Mouse (Mus musculus) cerebellum, postnatal 4 days (tissue): ENCODE results near the gene 1810062G17Rik.

Source experiments
- DNase-seq, 2 experiments: peaks; one replicate each; pipeline ENCODE4 v3.0.0; 2022; ENCODE audit warnings: low spot score in 2 of 2, mixed read lengths in 1 of 2

The 1810062G17Rik gene

DNA sequence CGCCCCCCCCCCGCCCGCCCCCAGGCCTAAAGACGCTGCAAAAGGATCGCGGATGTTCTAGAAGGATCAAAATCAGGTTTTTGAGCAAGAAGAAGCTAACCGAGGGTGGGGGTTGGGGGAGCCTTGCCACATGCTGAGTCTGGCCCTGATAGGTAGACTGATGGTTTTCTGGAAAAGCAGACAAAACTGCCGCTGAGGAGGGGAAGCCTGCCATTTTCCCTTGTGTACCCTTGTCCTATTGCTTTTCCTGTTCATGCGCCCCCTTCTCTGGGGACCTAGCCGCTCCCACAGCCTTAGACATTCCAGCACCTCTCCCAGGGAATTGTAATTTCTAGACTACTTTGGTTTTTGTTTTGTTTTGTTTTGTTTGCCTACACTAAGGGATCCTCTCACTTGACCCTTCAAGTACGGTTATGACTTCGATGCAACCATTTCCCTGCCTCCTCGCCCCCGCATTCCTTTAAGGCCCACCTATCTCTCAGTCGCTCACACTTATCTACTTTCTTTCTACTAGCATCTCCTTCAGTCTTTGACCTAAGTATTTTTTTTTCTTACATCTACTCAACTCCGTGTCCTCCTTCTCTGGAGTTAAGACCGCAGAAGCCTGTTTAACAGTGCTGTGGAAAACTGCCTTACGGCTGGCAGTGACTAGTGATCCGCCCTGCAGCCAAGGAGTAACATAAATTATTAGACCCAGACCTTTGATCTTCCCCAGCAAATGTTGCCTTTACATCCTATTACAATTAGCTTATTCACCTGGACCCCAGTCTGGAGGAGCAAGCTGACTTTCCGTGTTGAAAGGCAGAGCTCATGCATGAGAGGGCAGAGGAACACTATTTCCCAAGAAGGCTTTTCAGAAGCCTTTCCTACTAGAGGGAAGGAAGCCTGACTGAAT is 771 bp downstream of the 1810062G17Rik start:
- DNase-seq: no peak

DNA sequence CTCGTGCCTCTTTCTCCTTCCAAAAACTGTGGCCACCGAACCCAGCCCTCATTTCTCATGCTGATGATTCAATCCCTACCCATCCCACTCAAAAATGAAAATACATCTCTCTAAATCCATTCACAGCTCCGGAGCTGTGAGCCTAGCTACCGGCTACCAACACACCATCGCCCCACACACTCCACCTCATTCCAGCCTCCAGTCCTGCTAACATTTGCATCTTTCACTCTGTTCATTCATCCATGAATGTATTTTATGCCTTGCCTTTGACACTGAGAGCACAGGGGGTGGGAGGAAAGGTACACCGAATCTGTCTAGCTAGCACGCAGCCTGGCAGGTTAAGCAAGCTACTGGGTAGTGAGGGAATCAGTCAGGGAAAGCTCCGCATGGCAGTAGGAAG is 3.0 kb downstream of the 1810062G17Rik start:
- no peak for DNase-seq

DNA sequence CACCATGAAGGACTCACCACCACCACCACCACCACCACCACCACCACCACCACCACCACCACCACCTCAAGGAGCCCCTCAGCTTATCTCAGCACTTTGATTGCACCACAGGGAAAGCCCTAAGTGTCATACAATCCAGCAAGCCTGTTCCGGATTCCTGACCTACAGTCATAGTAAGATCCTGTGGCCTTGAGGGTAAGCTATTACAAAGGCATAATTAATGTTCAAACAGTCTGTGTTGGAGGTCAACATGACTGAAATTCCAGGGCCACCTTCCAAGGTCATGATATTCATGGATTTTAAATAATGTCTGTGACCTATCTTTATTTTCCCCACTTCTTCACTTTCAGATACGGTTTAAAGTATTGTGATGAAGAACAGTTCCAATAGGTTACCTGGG is 4.7 kb downstream of the 1810062G17Rik start:
- DNase-seq: no peak

DNA sequence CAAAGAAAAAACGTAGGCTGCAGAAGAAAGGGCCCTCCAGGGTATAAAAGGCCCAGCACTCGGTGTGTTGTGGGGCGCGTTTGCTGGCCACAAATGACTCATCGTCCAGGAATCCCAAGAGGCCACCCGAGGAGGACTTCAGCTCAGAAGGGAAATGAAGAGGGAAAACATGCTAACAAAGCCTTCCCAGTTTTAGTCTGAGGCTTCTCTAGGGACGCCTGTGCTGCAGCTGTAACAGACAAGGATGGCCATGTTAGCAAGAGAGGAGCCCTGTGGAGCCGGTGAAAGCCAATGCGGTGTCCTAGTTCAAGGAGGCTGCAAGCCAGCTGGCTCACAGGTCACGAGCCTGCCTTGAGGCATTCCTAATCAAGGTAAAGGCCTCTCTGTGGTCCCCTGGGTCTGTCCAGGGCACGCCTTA is 6.0 kb downstream of the 1810062G17Rik start:
- DNase-seq: peak in 1 of 2 experiments; percentile 8

DNA sequence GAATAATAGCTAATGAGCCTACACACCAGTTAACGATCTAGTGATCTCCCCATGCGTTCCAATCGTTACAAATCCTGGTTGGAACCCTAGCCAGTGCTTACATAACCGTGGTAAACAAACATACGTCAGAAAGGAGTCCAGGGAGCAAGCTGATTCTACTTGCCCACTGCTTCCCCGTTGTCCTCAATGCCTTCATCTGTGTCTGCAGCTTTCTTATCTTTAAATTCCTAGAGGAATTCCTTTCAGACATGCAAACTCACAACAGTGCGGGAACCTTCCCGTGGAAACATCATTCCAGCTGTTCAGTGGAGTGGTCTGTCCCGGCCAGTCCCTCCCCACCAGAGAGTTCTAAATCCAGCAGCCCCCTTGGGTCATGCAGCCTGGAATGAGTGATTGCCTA is 7.2 kb downstream of the 1810062G17Rik start:
- no peak for DNase-seq

DNA sequence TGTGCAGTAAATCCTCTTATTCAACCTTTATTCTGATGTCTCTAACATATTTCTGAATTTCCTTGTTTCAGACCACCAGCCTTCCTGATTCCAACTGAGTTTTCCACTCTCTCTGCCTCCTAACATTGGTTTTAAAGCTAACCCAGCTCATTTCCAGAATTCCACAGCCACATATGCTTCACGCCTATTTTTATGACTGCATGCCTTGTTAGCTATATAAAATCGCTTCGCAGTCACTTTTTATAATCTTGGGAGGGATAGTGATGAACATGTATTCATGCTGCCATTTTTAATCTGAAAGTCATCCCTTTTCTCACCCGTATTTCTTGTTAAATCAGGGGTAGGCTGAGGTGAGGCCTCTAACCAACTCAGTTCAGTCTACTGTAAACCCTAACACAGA is 8.6 kb downstream of the 1810062G17Rik start:
- no peak for DNase-seq

DNA sequence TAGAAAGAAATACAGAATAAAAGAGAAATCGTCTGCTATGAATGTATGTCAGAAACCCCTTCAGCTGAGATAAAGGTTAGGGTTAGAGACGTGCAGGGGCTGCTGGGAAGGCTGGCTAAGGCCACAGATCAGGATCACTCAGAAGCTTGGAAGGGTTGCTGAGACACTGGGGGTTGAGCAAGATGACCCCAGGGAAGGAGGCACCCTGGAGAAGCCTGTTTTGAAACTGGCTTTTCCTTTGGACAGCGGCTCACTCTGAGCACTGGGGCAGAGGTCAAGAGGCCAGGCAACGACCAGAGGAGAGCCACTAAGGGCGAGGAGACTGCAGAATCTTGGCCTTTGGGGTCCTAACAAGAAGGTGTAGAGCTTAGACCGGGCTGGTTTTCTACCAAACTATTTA is 10.4 kb downstream of the 1810062G17Rik start:
- no peak for DNase-seq

DNA sequence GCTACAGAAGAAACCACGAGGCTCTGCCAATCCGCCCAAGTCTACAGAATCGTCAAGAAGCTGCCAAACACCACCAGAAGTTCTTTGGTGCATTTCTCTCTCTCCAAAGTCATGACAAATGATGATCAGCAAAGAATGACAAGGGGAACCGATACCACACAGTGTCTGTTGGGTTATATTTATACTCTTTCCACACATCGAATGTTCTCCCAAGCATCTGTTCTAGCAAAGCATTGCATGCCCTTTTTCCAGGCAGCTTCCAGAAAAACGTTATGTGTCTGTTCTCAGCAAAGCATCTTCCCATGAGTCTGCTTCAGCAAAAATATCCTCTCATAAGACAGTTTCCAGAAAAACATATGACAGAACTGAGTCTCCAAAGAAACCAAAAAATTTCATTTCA is 11.1 kb downstream of the 1810062G17Rik start:
- DNase-seq: no peak

DNA sequence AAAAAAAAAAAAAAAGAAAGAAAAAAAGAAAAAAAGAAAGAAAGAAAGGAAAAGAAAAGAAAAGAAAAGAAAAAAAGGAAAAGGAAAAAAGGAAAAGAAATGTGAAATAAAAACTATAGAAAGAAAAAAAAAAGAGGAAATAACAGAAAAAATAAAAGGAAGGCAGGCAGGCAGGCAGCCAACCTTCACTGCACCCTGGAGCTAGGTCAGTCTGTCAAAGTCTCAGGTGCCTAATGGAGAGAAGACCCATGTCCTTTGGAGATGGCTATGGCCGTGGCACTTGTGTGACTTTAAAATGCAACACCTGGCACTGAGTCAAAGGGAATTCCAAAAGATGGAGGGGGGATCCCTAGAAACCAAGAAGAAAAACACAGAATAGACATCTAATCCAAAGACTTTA is 12.6 kb downstream of the 1810062G17Rik start:
- DNase-seq: no peak

DNA sequence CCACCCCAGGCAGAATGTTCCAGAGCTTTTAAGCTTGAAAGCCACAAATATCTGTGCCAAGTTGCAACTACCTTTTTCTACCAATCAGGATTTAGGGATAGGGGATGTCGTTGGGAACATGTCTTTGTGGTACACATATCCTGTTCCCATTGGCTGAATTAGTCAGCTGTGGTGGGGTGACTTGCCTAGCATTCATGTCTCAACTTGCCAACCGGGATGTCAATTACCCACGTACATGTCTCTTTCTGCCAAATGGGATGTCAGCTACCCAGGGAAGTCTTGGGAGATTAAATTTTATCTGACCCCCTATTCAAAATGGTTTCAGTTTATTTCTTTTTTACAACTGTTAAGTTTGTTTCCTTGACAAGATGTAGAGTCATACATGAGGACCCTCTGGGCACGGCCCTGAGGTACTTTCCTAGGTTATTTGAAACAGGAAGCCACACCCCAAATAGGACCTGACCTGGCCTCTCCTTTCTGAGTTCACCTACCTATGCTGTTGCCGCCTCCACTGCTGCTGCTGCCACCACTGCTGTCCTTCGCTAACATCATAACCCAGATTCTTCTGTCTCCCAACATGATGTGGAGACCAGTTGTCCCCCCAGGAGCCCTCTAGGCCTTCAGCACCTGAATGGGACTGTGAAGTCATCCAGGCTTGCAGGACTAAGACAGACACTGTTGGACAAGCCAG is 13.3 kb downstream of the 1810062G17Rik start:
- DNase-seq: no peak

DNA sequence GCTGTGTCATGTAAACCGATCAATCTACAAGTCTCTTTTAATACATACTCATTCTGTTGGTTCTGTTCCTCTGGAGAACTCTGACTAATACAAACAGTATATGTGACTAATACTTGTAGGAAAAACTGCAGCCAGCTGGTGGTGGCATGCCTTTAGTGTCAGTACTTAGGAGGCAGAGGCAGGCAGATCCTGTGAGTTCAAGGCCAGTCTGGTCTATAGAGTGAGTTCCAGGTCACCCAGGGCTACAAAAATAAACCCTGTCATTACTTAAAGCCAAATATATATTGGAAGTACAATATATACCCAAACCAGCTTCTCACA is 13.8 kb downstream of the 1810062G17Rik start:
- DNase-seq: no peak

DNA sequence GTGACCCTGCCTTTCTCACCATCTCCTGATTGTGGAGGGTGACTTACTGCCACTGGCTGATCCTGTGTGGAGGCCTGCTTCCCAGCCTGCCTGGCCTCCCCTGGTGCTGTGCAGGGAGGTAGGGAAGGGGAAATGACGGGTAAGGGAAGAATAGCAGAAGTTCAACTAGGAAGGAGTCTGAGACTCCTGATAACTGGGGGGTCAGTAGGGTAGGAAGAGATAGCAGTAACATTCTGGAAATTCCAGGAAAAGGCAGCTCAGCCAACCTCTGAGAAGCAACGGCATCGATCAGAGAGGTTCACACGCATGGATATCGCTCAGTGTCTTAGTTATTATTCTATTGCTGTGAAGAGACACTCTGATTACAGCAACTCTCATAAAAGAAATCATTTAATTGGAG is 15.8 kb downstream of the 1810062G17Rik start:
- no peak for DNase-seq

DNA sequence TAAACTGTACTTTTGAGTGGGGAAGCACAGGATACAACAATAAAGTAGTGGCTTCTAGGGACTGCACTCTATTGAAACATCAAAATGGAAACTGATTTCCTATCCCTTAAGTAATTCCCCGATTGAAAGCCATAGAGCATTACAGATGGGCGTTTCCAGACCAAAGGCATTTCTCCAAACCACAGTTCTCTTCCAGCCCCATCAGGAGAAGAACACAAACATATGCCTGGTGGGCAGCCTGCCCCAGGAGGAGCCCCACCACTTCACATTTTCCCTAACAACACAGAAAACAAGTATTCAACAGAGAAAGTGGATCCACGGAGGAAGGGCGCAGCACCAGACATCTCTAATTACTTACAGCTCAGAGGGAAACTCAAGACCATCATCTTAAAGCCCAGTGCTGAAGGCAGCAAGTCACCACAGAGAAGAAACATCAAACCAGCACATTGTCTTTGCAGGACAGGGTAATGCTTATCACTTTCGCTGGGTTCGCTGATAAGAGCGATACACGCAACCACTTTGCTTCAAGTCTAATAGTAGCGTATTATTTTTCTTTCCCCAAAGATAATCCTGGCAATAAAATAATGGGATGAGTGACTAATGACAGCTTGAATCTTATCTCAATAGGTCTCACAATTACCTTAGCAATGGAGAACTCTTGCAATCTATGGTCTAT is 17.1 kb downstream of the 1810062G17Rik start:
- no peak for DNase-seq

DNA sequence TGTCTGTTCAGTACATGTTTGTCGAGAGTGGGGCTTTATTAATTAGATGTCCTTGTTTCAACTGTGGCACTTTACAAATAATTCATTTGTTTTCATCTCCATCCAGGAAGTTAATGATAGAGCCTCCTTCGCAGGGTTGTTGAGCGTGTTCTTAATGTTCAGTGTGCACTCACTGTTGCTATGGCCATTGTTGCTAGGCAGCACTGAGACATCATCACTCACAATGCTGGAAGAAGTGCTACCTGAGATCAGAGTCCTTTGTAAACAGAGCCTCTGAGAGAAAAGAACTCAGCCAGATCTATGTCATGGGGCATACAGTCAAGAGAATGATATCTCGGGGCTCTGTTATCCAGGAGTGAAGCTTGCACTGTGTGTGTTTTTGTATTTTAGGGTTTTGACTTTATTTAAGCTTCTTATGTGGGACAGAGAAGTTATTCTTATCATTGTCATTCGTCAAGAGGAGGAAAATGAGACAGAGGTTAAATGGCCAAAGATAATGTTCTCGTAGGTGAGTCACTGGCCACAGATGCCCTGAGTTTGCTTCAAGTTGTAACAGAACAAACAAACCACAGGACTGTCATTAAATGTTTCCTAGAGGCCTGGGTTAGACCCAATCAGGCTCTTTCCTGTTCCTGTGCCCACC is 18.0 kb downstream of the 1810062G17Rik start:
- DNase-seq: no peak

DNA sequence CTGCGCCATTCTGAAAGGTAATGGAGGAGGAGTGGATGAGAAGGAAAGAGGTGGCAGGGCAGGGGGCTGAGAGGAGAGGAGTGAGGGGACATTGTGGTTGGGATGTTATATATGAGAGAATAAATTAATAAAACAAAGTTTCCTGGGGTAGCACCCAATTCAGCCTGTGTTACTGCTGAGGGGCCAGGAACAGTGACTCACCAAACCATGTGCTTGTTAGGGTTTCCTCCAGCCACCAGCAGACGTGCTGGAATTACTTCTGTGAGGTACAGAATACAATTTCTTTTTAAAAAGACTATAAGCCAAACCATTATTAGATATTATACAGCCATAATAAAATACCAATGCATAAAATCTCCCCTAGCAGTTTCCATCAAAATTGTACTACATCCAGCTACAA is 18.9 kb downstream of the 1810062G17Rik start:
- DNase-seq: no peak

DNA sequence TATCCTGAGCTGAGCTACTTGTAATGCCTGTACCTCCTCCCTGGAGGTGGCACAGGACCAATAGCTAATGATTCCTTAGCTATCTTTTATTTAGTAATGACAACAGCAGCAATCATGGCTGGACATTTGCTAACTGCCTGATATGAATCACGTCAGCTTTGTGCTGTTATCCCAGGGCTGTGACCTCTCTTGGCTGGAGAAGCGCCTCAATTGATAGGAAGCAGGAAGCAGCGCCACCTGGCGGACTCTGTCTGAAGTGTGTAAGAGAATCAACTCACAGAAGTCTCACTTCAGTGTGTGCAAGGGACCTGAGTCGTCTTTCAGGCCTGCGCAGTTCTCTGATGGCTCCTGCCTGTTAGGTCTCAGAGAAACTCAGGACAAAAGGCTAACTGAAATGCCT is 19.7 kb downstream of the 1810062G17Rik start:
- DNase-seq: peak; percentile 84 to 92

DNA sequence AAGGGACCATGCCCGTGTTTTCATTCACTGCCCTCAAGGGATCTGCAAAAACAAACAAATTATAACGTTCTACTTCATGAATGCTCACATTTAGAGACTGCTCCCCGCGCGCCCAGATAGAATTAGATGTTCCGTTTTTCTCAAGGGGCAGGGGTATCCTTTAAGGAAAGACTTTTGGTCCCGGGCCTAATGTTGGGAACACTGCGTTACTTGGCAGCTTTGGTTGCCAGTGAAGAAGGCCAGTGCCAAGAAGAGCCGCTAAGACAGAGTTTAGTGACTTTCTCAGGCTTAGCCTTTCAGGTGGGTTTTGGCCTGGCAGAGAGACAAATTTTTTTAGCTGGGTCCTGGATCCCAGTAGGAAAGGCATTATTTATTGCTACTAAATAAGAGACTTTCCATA is 20.5 kb downstream of the 1810062G17Rik start:
- no peak for DNase-seq

DNA sequence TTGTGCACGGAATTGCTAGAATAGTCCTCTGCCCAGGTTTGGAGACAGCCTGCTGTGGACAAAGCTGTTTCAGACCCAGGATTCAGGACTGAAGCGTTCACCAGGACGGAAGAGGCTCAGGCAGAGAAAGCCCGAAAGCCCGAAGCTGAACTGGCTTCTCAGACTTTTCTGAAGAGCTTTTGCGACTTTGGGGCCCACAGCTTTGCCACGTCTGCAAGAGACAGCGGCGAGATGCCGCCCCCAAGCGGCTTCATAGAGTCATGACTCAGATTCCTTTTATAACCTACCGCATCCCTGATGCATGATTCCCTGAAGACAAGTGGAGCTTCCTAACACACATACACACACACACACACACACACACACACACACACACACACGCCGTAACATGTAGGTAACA is 21.0 kb downstream of the 1810062G17Rik start:
- peak; percentile 34 to 66 for DNase-seq

DNA sequence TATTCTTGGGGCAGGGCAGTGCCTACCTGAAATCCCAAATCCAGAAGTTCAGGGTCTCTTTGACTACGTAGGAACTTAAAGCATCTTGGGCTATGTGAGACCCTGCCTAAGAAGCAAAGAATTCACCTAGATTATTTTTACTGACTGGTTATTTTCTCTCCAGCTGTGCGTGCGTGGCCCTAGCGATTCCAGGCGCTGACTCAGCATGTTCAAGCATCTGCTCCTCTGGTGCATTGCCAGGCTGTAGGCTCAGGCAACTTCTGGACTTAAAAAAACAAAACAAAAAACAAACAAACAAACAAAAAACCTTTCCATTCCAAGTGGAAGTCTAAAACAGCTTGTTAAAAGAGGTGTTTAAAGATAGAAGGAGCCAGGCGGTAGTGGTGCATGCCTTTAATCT is 22.5 kb downstream of the 1810062G17Rik start:
- DNase-seq: no peak

DNA sequence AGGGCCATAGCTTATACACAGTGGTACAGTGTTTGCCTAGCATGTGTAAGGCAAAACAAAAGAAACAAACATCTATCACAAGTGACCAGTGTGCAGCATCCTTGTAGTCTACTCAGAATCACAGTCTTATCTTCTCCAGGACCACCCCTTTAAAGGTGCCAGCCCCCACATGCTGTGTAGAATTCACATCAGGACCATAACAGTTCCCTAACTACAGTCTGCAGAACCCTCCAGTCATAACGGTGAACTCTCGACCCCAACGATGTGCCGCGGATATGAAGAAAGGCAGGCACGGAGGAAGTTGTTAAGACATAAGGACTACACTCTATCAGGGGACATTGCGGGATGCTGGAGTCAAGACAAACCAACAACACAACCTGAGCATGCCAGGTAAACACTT is 23.7 kb downstream of the 1810062G17Rik start:
- DNase-seq: no peak

DNA sequence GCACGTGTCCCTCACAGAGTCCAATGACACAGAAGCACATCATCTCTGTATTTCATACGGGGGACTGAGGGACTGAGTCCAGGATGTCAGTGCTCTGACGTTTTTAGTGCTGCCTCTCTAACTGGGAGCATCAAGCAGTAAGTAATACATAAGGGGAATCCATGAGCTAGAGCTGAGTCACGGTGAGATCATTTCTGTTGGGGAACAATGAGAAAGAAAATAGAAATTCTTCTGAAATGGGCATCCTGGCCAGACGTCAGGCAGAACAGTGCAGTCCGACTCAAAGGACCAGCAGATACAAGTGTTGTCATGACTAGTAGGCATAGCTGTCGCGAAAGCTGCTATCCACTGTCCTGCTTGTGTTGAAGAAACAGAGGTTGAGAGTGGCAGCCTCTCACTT is 25.2 kb downstream of the 1810062G17Rik start:
- DNase-seq: no peak

DNA sequence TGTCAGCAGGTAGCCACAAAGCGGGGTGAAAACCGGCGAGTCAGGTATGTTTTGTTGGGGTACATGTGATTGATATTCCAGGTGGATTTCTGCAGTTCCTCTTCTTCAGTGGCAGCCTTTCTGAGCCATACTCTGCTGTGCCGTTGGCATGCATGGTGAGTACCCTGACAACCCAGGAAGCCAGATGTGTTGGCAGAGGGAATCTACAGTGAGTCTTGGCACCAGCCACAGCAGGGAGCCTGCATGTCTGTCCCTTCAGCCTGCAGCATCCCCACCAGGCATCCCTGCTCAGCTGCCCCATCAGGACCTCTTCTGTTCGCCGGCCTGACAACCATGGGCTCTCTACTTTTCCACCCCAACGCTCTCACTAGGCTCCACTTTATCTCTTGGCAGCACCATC is 25.8 kb downstream of the 1810062G17Rik start:
- DNase-seq: no peak
